Mouse (Mus musculus) hindbrain, postnatal 0 days (tissue): ENCODE results near the gene Nsun6. TPM values are rescaled to one million over a fixed set of nuclear protein-coding genes. Genes with fewer than 3 reads are reported as not detected.

Experiments used
- ATAC-seq: fragments of 200-750 bp; cut with Nextera tagmentation; 2 replicates; pipeline ENCODE4 v1.8.0; 2017; ENCODE audit warnings: mild to moderate bottlenecking, moderate TSS enrichment, moderate library complexity
- DNase-seq: peaks from one replicate; pipeline ENCODE4 v3.0.0-alpha.2; 2015; ENCODE audit warnings: low spot score
- H3K27ac ChIP-seq: fragments of 300-500 bp; sonication (generic); 2 replicates; pipeline ENCODE4 v1.5.1; 2014; ENCODE audit warnings: mild to moderate bottlenecking
- H3K27me3 ChIP-seq: fragments of 300-500 bp; sonication (generic); 2 replicates; pipeline ENCODE4 v1.6.1; 2014; ENCODE audit warnings: low read length, mixed read lengths; ENCODE audit not compliant: insufficient read depth
- H3K36me3 ChIP-seq: fragments of 300-500 bp; sonication (generic); 2 replicates; pipeline ENCODE4 v1.6.1; 2014; ENCODE audit warnings: low read length, mixed read lengths; ENCODE audit not compliant: insufficient read depth
- H3K4me1 ChIP-seq: fragments of 300-500 bp; sonication (generic); 2 replicates; pipeline ENCODE4 v1.6.1; 2014; ENCODE audit warnings: antibody characterized with exemption, low read length, mixed read lengths; ENCODE audit not compliant: insufficient read depth
- H3K4me2 ChIP-seq: fragments of 300-500 bp; sonication (generic); 2 replicates; pipeline ENCODE4 v1.6.1; 2014; ENCODE audit warnings: low read depth, mild to moderate bottlenecking, low read length, moderate library complexity, mixed read lengths
- H3K4me3 ChIP-seq: fragments of 300-500 bp; sonication (generic); 2 replicates; pipeline ENCODE4 v1.5.1; 2014; ENCODE audit warnings: low read length
- H3K9ac ChIP-seq: fragments of 300-500 bp; sonication (generic); replicated peaks from 2 replicates; pipeline ENCODE4 v1.6.1; 2014; ENCODE audit warnings: mild to moderate bottlenecking, low read length, moderate library complexity, mixed read lengths
- H3K9me3 ChIP-seq: fragments of 300-500 bp; sonication (generic); 2 replicates; pipeline ENCODE4 v1.6.1; 2016; ENCODE audit warnings: low read length, mixed read lengths
- CTCF ChIP-seq: IDR thresholded peaks from 2 replicates; pipeline ENCODE4 v1.5.1; 2016; ENCODE audit warnings: antibody characterized with exemption, control low read depth, low read depth
- WGBS: fragments of 180-500 bp; shearing (Covaris S2); extraction: QIAGEN DNeasy Blood & Tissue Kit; methylation state at CpG from one replicate; pipeline ENCODE4 v1.1.7; 2014; 5-methylcytosine and 5-hydroxymethylcytosine counted together
- polyA plus RNA-seq: library from polyadenylated mRNA; unstranded; fragments of >200 nt; fragmentation: Nextera tagmentation; extraction: Ambion mirVana; gene quantifications from 2 replicates; pipeline ENCODE4 v1.2.1, GENCODE M21; 2015
- total RNA-seq: library from RNA; depleted of rRNA; stranded (reverse); fragments of >200 nt; gene quantifications from 2 replicates; pipeline ENCODE4 v1.2.3, GENCODE M21; 2014; rRNA removed

Nsun6 gene
- total and polyA plus RNA-seq, 2 experiments from 2014 or later: 5.8 to 16.6 TPM

GRCm38 (mm10) chr2:14960963-14961488, 93.8 kb downstream of the Nsun6 start:
- Histone ChIP-seq H3K27ac (no peak overlapping the region), H3K9ac (no peak overlapping the region), H3K9me3 (no peaks in the 10 kb centered on the region), H3K4me3 (no peak overlapping the region), H3K27me3 (no peaks in the 10 kb centered on the region), H3K4me1 (no peaks in the 10 kb centered on the region), H3K36me3 (no peaks in the 10 kb centered on the region), H3K4me2 (no peak overlapping the region)
- no peak for DNase-seq
- ATAC-seq: no peak
- TF ChIP-seq CTCF: no peak
- 59% methylated on average over 1 of the region's 1 CpGs for WGBS

GRCm38 (mm10) chr2:14953090-14953489, 101.8 kb downstream of the Nsun6 start:
- DNase-seq (peak; percentile 24), ATAC-seq (no peak)
- Histone ChIP-seq H3K27me3 (no peaks in the 10 kb centered on the region), H3K4me1 (no peaks in the 10 kb centered on the region), H3K9ac (no peak overlapping the region), H3K9me3 (no peaks in the 10 kb centered on the region), H3K4me2 (no peak overlapping the region), H3K36me3 (no peaks in the 10 kb centered on the region), H3K27ac (no peak overlapping the region), H3K4me3 (no peak overlapping the region)
- TF ChIP-seq CTCF: no peak
- 31% methylated on average over 2 of the region's 2 CpGs for whole genome bisulfite sequencing

Other genes with a start within 250 kb of the Nsun6 start
- 35.8 and 43.1 TPM in 2 replicates for gene Arl5b, start 5.7 kb downstream of the Nsun6 start, total RNA-seq
- gene Arl5b, start 5.7 kb downstream of the Nsun6 start, polyA plus RNA-seq: 17.0 and 17.7 TPM in 2 replicates